Mouse (Mus musculus) cerebellum, adult 9-10 months (tissue): ENCODE measurements around the gene Anpep.
"Not testable (repeated sequence)": the region's sequence is repeated elsewhere in the genome, so short reads cannot be mapped to it uniquely, and the experiment has no call there.

Source experiments
- DNase-seq: peaks from one replicate; pipeline ENCODE4 v3.0.0; 2022

Gene Anpep

GRCm38 (mm10) chr7:79810611-79811506 is 50.0 kb downstream of the Anpep start, which contains the start of gene Mesp2:
TSS of gene Mesp2 (plus strand) at chr7:79810727.
- DNase-seq = no peak

GRCm38 (mm10) chr7:79808561-79808960 is 52.3 kb downstream of the Anpep start:
- DNase-seq = no peak

GRCm38 (mm10) chr7:79803887-79804286 is 57.0 kb downstream of the Anpep start:
- no peak for DNase-seq

- no peak for DNase-seq
These were observed 58.8 kb downstream of the Anpep start for GRCm38 (mm10) chr7:79802037-79802436.

- DNase-seq = no peak
These were observed 59.5 kb downstream of the Anpep start for GRCm38 (mm10) chr7:79801391-79801790.

GRCm38 (mm10) chr7:79800336-79800735 is 60.5 kb downstream of the Anpep start:
- DNase-seq = no peak

GRCm38 (mm10) chr7:79799506-79799905 is 61.4 kb downstream of the Anpep start:
- DNase-seq = no peak

- DNase-seq = peak; percentile 65
These were observed 61.8 kb downstream of the Anpep start for GRCm38 (mm10) chr7:79799048-79799447.

- DNase-seq = no peak
These were observed 62.3 kb downstream of the Anpep start for GRCm38 (mm10) chr7:79798606-79799005.

- no peak for DNase-seq
These were observed 67.2 kb downstream of the Anpep start, which contains the start of gene Mesp1 for GRCm38 (mm10) chr7:79793688-79794087. TSS of gene Mesp1 (minus strand) at chr7:79793788.

- no peak for DNase-seq
These were observed 68.0 kb downstream of the Anpep start for GRCm38 (mm10) chr7:79792635-79793421.

- DNase-seq = not testable (repeated sequence)
These were observed 71.0 kb downstream of the Anpep start for GRCm38 (mm10) chr7:79789812-79790211.

- DNase-seq = peak; percentile 64
These were observed 74.6 kb downstream of the Anpep start for GRCm38 (mm10) chr7:79786295-79786694.

GRCm38 (mm10) chr7:79782516-79782855 is 78.4 kb downstream of the Anpep start:
- DNase-seq = no peak

- DNase-seq = no peak
These were observed 78.9 kb downstream of the Anpep start for GRCm38 (mm10) chr7:79781826-79782515.

- DNase-seq = peak; percentile 64
These were observed 79.9 kb downstream of the Anpep start for GRCm38 (mm10) chr7:79780647-79781626.
